Mouse (Mus musculus): ENCODE measurements around the gene Rmnd5b.
"Not testable (repeated sequence)": the region's sequence is repeated elsewhere in the genome, so short reads cannot be mapped to it uniquely, and the experiment has no call there.

The Rmnd5b gene

GRCm38 (mm10) chr11:51635525-51636322, at the start of gene Rmnd5b:
Rmnd5b (minus strand) TSS chr11:51635896.
- DNase-seq: peak; percentile 93

GRCm38 (mm10) chr11:51681976-51682374, 46.3 kb upstream of the Rmnd5b start:
- DNase-seq: no peak

GRCm38 (mm10) chr11:51681324-51681975, 45.8 kb upstream of the Rmnd5b start:
- peak; percentile 93 for DNase-seq

GRCm38 (mm10) chr11:51679466-51679865, 43.8 kb upstream of the Rmnd5b start:
- DNase-seq: no peak

- DNase-seq: peak; percentile 16
Observed at GRCm38 (mm10) chr11:51677737-51678418, 42.2 kb upstream of the Rmnd5b start.

- no peak for DNase-seq
Observed at GRCm38 (mm10) chr11:51675386-51675785, 39.7 kb upstream of the Rmnd5b start.

- no peak for DNase-seq
Observed at GRCm38 (mm10) chr11:51673291-51673690, 37.6 kb upstream of the Rmnd5b start.

GRCm38 (mm10) chr11:51671376-51671775, 35.7 kb upstream of the Rmnd5b start:
- DNase-seq: no peak

- DNase-seq: no peak
Observed at GRCm38 (mm10) chr11:51670846-51671245, 35.1 kb upstream of the Rmnd5b start.

GRCm38 (mm10) chr11:51664747-51665146, 29.1 kb upstream of the Rmnd5b start:
- not testable (repeated sequence) for DNase-seq

- DNase-seq: no peak
Observed at GRCm38 (mm10) chr11:51662632-51663031, 26.9 kb upstream of the Rmnd5b start.

- no peak for DNase-seq
Observed at GRCm38 (mm10) chr11:51661867-51662365, 26.2 kb upstream of the Rmnd5b start.

- DNase-seq: peak; percentile 69
Observed at GRCm38 (mm10) chr11:51658705-51659104, 23.0 kb upstream of the Rmnd5b start.

- no peak for DNase-seq
Observed at GRCm38 (mm10) chr11:51658291-51658690, 22.6 kb upstream of the Rmnd5b start.

- DNase-seq: no peak
Observed at GRCm38 (mm10) chr11:51656798-51657521, 21.3 kb upstream of the Rmnd5b start.

GRCm38 (mm10) chr11:51654891-51655290, 19.2 kb upstream of the Rmnd5b start:
- no peak for DNase-seq

GRCm38 (mm10) chr11:51653736-51654135, 18.0 kb upstream of the Rmnd5b start:
- no peak for DNase-seq

GRCm38 (mm10) chr11:51652889-51653418, 17.3 kb upstream of the Rmnd5b start:
- DNase-seq: no peak

GRCm38 (mm10) chr11:51650691-51651515, 15.2 kb upstream of the Rmnd5b start, which contains the start of the genes N4bp3 and D930048N14Rik:
N4bp3 (minus strand) TSS chr11:51650842.
D930048N14Rik (plus strand) TSS chr11:51650954.
- peak; percentile 89 for DNase-seq

GRCm38 (mm10) chr11:51650261-51650660, 14.6 kb upstream of the Rmnd5b start:
- no peak for DNase-seq

GRCm38 (mm10) chr11:51649889-51650199, 14.1 kb upstream of the Rmnd5b start:
- DNase-seq: no peak
